Mouse (Mus musculus) thymus, postnatal 14 days (tissue): Measurements from ENCODE around the gene 2410002F23Rik.
A peak's percentile ranks its signal among the peaks of the same experiment; 100 is the strongest.
"Not testable (repeated sequence)": the region's sequence is repeated elsewhere in the genome, so short reads cannot be mapped to it uniquely, and the experiment has no call there.

Experiments
- DNase-seq: peaks from one replicate; pipeline ENCODE4 v3.0.0; 2021

The 2410002F23Rik gene

DNA sequence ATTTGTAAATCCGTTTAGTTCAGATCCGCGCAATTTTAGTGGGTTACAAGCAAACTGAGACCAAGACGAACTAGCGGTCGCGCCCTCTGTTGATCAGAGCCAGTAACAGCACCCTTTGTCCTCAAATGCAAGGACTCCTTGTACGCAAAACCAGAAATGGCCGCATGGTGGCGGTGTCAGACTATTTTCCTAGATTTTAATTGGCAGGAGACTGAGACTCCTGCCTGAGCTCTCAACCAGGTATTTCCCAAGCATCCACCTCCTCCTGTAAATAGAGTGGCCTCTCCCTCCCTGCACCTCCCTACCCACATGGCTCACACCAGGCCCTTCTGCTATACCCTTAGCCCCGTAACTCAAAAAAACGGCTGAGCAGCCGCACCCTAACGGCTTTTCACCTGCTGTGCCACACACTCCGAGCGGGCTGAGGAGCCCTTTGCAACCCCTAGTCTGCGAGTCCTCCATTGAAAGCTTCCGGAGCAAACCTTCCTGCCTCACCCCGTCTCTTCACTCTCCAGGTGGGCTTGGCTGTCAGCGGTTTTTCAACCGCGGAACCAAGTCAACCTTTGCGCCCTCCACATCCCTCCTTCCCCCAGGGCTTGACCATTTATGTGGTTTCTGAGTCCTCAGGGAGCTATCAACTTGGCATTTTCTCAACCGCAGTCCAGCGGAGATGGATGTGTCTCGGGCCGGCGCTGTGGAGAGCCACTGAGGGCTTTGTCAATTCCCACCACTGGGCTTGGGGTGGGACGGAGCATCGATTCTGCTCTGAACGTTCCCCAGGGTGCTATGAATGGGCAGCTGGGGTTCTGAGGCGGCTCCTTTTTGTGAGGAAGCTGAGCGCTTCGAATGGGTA, 16.5 kb downstream of the 2410002F23Rik start:
- DNase-seq, result peak; percentile 94

GRCm38 (mm10) chr7:44268117-44268516, 21.6 kb downstream of the 2410002F23Rik start:
- DNase-seq, result no peak

DNA sequence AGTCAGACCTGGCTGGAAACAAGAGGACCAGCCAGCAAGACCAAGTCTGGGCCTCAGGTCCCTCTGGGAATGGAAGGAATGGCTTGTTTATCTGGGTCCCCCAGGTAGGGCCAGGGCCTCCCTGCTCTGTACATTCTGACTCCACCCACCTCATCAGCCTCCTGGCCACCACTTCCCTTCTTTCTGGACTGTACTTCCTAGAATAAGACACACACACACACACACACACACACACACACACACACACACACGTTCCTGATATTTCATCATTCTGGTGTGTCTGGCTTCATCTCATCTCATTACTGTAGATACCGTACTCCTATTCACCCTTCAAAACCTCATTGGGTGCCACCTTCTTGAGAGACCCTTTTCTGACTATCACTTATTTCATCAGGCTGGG, 22.9 kb downstream of the 2410002F23Rik start:
- DNase-seq, result no peak

DNA sequence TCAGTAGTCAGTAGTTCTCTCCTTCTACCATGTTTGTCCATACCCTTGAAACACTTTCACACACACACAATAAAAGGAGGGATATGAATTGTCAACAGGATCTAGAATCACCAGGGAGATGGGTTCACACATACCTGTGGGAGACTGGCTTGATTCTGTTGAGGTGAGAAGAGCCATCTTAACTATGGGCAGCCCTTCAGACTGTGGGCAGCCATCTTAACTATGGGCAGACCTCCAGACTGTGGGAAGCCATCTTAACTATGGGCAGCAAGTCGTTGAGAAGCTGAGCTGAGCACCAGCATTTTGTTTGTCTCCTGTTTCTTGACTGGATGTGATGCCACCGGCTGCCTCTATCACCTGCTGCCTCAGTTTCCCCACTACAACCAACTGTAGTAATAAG, 24.8 kb downstream of the 2410002F23Rik start:
- DNase-seq, result no peak

DNA sequence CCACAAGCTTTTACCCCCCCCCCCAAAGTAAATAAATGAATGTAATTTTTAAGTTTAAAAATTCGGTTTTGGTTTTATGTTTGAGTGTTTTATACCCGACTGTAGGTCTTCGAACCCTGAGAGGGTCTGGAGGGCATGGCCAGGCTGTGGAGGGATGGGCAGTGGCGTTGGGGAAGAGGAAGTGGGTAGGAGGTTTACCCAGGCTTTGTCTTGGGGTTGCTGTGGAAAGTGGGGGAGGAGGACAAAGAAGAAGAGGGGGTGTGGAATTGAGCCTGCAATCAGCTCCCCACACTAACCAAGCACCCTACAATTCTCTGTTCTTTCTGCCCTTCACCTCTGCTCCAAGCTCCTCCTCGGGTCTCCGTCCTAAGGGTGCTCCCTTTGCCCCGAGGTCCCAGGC, 26.0 kb downstream of the 2410002F23Rik start:
- DNase-seq, result no peak

DNA sequence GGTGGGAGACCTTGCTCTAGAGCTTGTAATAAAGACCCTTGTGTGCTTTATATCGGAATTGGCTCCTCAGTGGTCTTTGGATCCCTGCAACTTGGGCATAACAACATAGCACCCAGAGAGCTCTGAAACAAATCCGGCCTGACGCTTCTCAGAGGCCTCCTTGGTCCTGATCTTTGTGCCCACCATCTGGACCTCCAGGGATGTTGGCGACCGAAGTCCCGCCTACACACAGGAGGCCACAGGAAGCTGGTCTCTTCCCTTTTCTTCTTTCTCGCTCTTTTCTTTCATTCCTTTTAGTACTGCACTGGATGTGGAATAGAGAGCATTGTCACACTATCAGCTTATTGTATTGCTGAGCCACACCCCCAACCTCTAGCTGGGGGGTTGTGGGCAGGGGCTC, 26.9 kb downstream of the 2410002F23Rik start:
- no peak for DNase-seq

- no peak for DNase-seq
These were observed 27.6 kb downstream of the 2410002F23Rik start for GRCm38 (mm10) chr7:44274096-44274495.

DNA sequence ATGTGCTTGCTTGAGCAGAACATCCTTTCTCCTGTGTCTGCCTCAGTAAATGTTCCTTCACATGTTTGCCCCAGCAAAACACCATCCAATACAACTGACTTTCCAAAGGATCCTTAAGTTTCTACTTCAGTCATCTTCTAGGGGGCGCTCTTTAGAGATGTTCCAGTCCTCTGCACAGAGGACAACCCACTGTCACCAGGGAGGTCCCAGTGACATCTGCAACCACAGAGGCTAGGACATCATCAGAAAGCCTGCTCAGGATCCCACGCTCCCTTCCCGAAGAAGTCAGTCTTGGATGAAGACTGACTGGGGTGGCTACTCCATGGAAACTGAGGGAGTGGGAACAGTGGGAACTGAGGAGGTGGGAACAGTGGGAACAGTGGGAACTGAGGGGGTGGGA, 29.0 kb downstream of the 2410002F23Rik start:
- DNase-seq, result no peak

DNA sequence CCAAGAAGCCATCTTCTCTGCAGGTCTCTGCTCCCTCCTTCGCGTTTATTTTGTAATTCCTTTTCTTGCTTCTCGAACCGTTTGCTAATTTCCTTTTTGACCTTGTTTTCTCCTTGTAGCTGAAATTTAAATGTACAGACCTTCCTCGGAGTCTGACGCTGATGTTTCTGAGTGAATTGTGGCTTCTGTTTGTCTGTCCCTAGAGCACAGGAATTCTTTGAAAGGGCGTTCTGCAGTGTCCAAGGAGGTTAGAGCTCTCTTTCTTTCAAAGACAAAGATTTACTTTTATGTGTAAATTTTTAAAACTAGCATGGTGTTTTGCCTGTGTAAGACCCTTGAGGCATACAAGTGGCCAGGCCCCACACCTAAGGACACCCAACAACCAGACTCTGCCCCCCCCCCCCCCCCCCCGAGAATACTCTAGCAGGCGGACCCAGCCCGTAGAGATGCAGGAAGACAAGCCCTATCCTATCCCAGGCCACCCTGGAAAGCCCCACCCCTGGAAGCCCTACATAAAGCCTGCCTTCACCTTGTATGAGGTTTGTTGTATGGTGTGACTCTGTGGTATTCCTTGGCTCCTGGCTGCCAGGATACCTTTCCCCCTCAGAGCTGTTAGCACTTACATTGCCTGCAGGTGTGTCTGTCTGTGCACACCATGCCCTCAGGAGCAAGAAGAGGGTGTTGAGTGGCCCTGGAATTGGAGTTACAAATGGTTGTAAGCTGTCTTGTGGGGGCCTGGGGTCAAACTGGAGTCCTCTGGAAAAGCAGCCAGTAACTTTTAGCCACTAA, 30.1 kb downstream of the 2410002F23Rik start:
- no peak for DNase-seq

- peak; percentile 40 for DNase-seq
These were observed 30.7 kb downstream of the 2410002F23Rik start for GRCm38 (mm10) chr7:44277250-44277622.

DNA sequence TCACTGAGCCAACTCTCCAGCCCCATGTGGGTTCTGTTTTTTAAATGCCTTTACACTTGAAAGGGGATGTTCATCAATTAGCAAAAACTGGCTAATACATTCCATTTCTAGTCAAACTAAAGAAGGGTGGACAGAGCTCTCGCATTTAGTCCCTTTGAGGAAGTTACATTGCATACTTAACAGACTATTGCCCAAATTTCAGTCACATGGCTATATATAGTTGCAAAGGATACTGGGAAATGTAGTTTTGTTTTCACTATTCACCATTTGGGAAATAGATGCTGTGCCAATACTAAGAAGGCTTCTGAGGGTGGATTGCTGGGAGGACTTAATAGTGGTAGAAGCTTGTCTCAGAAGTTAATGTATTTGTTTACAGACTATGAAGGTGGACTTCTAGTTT, 34.4 kb downstream of the 2410002F23Rik start:
- no peak for DNase-seq

DNA sequence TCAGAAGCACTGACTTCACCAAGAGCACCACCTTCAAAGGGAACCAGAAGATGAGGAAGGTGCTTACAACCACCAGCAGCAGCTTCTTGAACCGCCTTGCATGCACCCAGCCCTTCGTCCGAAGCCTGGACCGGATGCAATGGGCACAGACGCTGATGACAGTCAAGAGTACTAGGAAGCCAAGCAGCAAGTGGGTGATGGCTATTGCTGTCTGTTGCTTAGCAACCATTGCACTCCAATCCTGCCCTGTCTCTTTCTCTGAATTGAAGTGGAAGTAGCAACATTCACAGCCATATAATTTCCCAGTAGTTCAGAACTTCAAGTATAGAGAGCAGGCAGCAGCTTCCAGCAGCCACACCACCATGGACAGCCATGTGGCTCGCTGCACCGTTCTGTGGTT, 35.1 kb downstream of the 2410002F23Rik start:
- no peak for DNase-seq

GRCm38 (mm10) chr7:44287760-44288159, 41.2 kb downstream of the 2410002F23Rik start:
- DNase-seq, result no peak

GRCm38 (mm10) chr7:44290986-44291385, 44.5 kb downstream of the 2410002F23Rik start:
- DNase-seq, result no peak

DNA sequence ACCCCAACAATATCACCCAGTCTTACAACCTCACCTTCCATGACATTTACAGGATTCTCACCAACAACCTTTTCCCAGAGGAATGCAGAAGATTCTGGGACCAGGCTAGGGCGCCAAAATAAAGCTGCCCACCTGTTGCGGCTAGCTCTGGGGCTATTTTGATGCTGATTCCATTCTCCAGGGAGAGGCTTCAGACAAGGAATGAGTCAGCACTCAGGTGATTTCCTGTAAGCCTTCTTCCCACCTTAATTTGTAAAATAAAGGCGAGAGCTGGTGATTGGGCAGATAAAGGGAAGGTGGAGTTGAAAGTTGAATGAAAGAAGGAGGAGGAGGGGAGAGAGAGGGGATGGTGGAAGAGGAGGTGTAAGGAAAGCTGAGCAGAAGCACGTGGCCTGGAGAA, 44.9 kb downstream of the 2410002F23Rik start:
- no peak for DNase-seq

DNA sequence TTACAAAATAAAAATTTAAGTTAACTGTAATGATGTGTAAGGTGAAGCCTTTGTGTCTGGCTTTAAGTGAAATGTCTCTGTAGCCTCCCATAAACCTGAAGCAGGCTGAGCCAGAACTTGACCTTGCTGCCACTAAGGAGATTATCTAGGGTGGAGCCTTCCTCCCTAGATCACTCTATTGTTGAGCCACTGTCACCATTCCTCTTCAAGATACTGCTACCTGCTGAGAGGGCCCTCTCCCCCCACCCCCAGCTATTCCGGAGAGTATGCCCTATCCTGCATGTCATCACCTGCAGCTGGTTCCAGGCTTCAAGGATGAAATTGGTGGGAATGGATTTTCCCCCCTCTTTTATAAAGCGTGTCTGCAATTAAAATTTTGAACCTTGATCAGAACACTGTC, 51.0 kb downstream of the 2410002F23Rik start:
- DNase-seq, result not testable (repeated sequence)
